Mouse (Mus musculus) gastrocnemius, adult 2 months (tissue): Measurements from ENCODE around the gene Prss16. TPM values are rescaled to one million over a fixed set of nuclear protein-coding genes. Genes with fewer than 3 reads are reported as not detected.

ENCODE experiments used
- DNase-seq: peaks from one replicate; pipeline ENCODE4 v3.0.0; 2022
- H3K27ac ChIP-seq: fragments of 200-600 bp; 2 replicates; pipeline ENCODE4 v1.8.1; 2022; ENCODE audit warnings: mild to moderate bottlenecking
- H3K4me3 ChIP-seq: fragments of 200-600 bp; 2 replicates; pipeline ENCODE4 v1.8.1; 2022; ENCODE audit warnings: mild to moderate bottlenecking, moderate library complexity
- CTCF ChIP-seq: fragments of 200-600 bp; IDR thresholded peaks from 2 replicates; pipeline ENCODE4 v1.8.1; 2022; ENCODE audit warnings: antibody characterized with exemption, mild to moderate bottlenecking, moderate library complexity
- intact Hi-C: fragments of 180-260 bp; cut with DNase I; formaldehyde crosslinking; loops from one replicate; pipeline ENCODE4 v1.15.1; 2025
- total RNA-seq, 2 experiments: library from RNA; stranded (reverse); gene quantifications; 2 replicates each; pipeline ENCODE4 v1.2.3; 2021

Prss16 gene
- total RNA-seq, 2 experiments from 2014 or later = not detected

GRCm38 (mm10) chr13:22033741-22034442 is 24.4 kb upstream of the Prss16 start:
- intact Hi-C loops = loop anchor here (5.0 kb wide), 1 partner anchor 112 kb away; no protein-coding TSS in a partner anchor
- TF ChIP-seq CTCF = no peak
- no peak overlapping the region for H3K4me3 ChIP-seq
- H3K27ac ChIP-seq = no peak overlapping the region
- no peak for DNase-seq

GRCm38 (mm10) chr13:22030493-22030892 is 21.0 kb upstream of the Prss16 start:
- intact Hi-C loops = loop anchor here (5.0 kb wide), 1 partner anchor 108 kb away; no protein-coding TSS in a partner anchor
- TF ChIP-seq CTCF = peak; percentile 70
- Histone ChIP-seq H3K27ac (no peak overlapping the region), H3K4me3 (no peak overlapping the region)
- no peak for DNase-seq

GRCm38 (mm10) chr13:22029928-22030327 is 20.4 kb upstream of the Prss16 start:
- H3K27ac ChIP-seq = no peak overlapping the region
- no peak overlapping the region for H3K4me3 ChIP-seq
- DNase-seq = no peak
- no peak for TF ChIP-seq CTCF
- intact Hi-C loops = loop anchor here (1.0 to 10.0 kb wide), 5 partner anchors 56 to 1402 kb away; no protein-coding TSS in a partner anchor

GRCm38 (mm10) chr13:22028673-22029460 is 19.3 kb upstream of the Prss16 start:
- TF ChIP-seq CTCF = peak; percentile 97
- intact Hi-C loops = loop anchor here (1.0 to 10.0 kb wide), 4 partner anchors 55 to 1403 kb away; no protein-coding TSS in a partner anchor
- H3K4me3 ChIP-seq = peak overlapping the region; percentile 85
- peak overlapping the region; percentile 87 for H3K27ac ChIP-seq
- DNase-seq = peak; percentile 94

GRCm38 (mm10) chr13:22026058-22027031 is 16.8 kb upstream of the Prss16 start:
- H3K27ac ChIP-seq = peak overlapping the region; percentile 50; the same call in 1 of the 2 replicates
- intact Hi-C loops = loop anchor here (5.0 to 10.0 kb wide), 3 partner anchors 172 to 1406 kb away; no protein-coding TSS in a partner anchor
- no peak for TF ChIP-seq CTCF
- H3K4me3 ChIP-seq = peak overlapping the region; percentile 64
- peak; percentile 81 for DNase-seq

- peak; percentile 83 for DNase-seq
- Histone ChIP-seq H3K27ac (peak overlapping the region; percentile 63), H3K4me3 (peak overlapping the region; percentile 71)
- no peak for TF ChIP-seq CTCF
- intact Hi-C loops = loop anchor here (2.0 to 10.0 kb wide), 5 partner anchors 77 to 1495 kb away; partner anchors contain the start of gene Zfp184
These were observed 12.7 kb upstream of the Prss16 start for GRCm38 (mm10) chr13:22022241-22022640.

GRCm38 (mm10) chr13:22021581-22021980 is 12.0 kb upstream of the Prss16 start:
- intact Hi-C loops = loop anchor here (5.0 to 10.0 kb wide), 3 partner anchors 167 to 1496 kb away; no protein-coding TSS in a partner anchor
- peak overlapping the region; percentile 63 for H3K27ac ChIP-seq
- TF ChIP-seq CTCF = no peak
- DNase-seq = no peak
- H3K4me3 ChIP-seq = peak overlapping the region; percentile 71

GRCm38 (mm10) chr13:22020901-22021339 is 11.4 kb upstream of the Prss16 start:
- Histone ChIP-seq H3K27ac (peak overlapping the region; percentile 63), H3K4me3 (peak overlapping the region; percentile 71)
- no peak for TF ChIP-seq CTCF
- intact Hi-C loops = loop anchor here (5.0 to 10.0 kb wide), 3 partner anchors 166 to 1496 kb away; no protein-coding TSS in a partner anchor
- peak; percentile 68 for DNase-seq

GRCm38 (mm10) chr13:22019934-22020835 is 10.6 kb upstream of the Prss16 start:
- H3K4me3 ChIP-seq = peak overlapping the region; percentile 71
- TF ChIP-seq CTCF = no peak
- intact Hi-C loops = loop anchor here (5.0 to 10.0 kb wide), 3 partner anchors 165 to 1497 kb away; no protein-coding TSS in a partner anchor
- peak; percentile 29 for DNase-seq
- H3K27ac ChIP-seq = peak overlapping the region; percentile 44; the same call in 1 of the 2 replicates
